7 mouse cellular contexts compared by ENCODE assay signal in genomic region chr6:90537941-90538340, GRCm38 (mm10). TPM values are rescaled to one million over a fixed set of nuclear protein-coding genes. Genes with fewer than 3 reads are reported as not detected.
DNase-seq lines count a peak whose midpoint lies in the region; ATAC-seq and TF ChIP-seq lines count a peak whose summit lies in the region.

No protein-coding gene starts in this region.

- H3K36me3 ChIP-seq in limb, embryonic 10.5 days = no peaks in the 10 kb centered on the region
- H3K36me3 ChIP-seq in midbrain, embryonic 13.5 days = no peaks in the 10 kb centered on the region
- H3K36me3 ChIP-seq in spleen, adult 2 months (ENCODE audit: control insufficient read depth, insufficient read depth, low read length) = no peaks in the 10 kb centered on the region

- no peak overlapping the region for H3K4me2 ChIP-seq in midbrain, embryonic 13.5 days (replicated peaks)

- TF ChIP-seq POLR2A in spleen, adult 2 months (IDR thresholded peaks at IDR 0.05; ENCODE audit: low read depth, low read length) = no peak

- DNase-seq in adipocyte (ENCODE audit: low spot score) = peak; percentile 83
- peak; percentile 96 for DNase-seq in cerebellum, postnatal 14 days
- DNase-seq in gastrocnemius, adult 2 months = peak; percentile 88
- DNase-seq in kidney, adult 18-20 months = peak; percentile 91
- peak; percentile 88 for DNase-seq in limb, embryonic 10.5 days (ENCODE audit: low spot score)
- peak in 1 of 2 experiments; percentile 63 for DNase-seq in spleen, adult 2 months (ENCODE audit: low read depth in 1 of 2, low spot score in 2 of 2)

- intact Hi-C loops in gastrocnemius, adult 2 months (cut with DNase I) = loop anchor here (2.0 to 5.0 kb wide), 3 partner anchors 37 to 106 kb away; no protein-coding TSS in a partner anchor

- peak; percentile 60; the same call in 1 of the 2 replicates for ATAC-seq in midbrain, embryonic 13.5 days

- no peak overlapping the region for H3K4me3 ChIP-seq in gastrocnemius, adult 2 months
- H3K4me3 ChIP-seq in limb, embryonic 10.5 days = no peak overlapping the region
- H3K4me3 ChIP-seq in midbrain, embryonic 13.5 days (replicated peaks) = no peak overlapping the region
- no peak overlapping the region for H3K4me3 ChIP-seq in spleen, adult 2 months (ENCODE audit: extremely low read depth, insufficient read depth, insufficient read length)

- H3K4me1 ChIP-seq in limb, embryonic 10.5 days = no peaks in the 10 kb centered on the region
- H3K4me1 ChIP-seq in midbrain, embryonic 13.5 days (replicated peaks) = peaks cover 27% of the 10 kb centered on the region
- no peaks in the 10 kb centered on the region for H3K4me1 ChIP-seq in spleen, adult 2 months (ENCODE audit: control insufficient read depth, insufficient read depth, insufficient read length)

- no peak overlapping the region for H3K27ac ChIP-seq in gastrocnemius, adult 2 months
- no peak overlapping the region for H3K27ac ChIP-seq in limb, embryonic 10.5 days
- H3K27ac ChIP-seq in midbrain, embryonic 13.5 days = no peak overlapping the region
- no peak overlapping the region for H3K27ac ChIP-seq in spleen, adult 2 months (ENCODE audit: insufficient read depth, low read length)

- TF ChIP-seq CTCF in gastrocnemius, adult 2 months (IDR thresholded peaks at IDR 0.05) = peak; percentile 92
- TF ChIP-seq CTCF in spleen, adult 2 months (IDR thresholded peaks at IDR 0.05; ENCODE audit: extremely low read depth, insufficient read depth, insufficient read length, insufficient replicate concordance) = peak; percentile 92

- 8% methylated on average over 7 of the region's 7 CpGs for WGBS in limb, embryonic 10.5 days
- WGBS in midbrain, embryonic 13.5 days = 6% methylated on average over 7 of the region's 7 CpGs
- 5% methylated on average over 7 of the region's 7 CpGs for WGBS in spleen, adult 2 months

- no peaks in the 10 kb centered on the region for H3K9me3 ChIP-seq in limb, embryonic 10.5 days (replicated peaks)
- H3K9me3 ChIP-seq in midbrain, embryonic 13.5 days = no peaks in the 10 kb centered on the region

- no peaks in the 10 kb centered on the region for H3K27me3 ChIP-seq in limb, embryonic 10.5 days (ENCODE audit: low read depth, poor library complexity, severe bottlenecking)
- H3K27me3 ChIP-seq in midbrain, embryonic 13.5 days = no peaks in the 10 kb centered on the region
- no peaks in the 10 kb centered on the region for H3K27me3 ChIP-seq in spleen, adult 2 months (ENCODE audit: control insufficient read depth, insufficient read depth, low read length)

- H3K9ac ChIP-seq in midbrain, embryonic 13.5 days (replicated peaks) = no peak overlapping the region

RNA-seq across cellular contexts. Expression of gene Aldh1l1, which starts 51.7 kb away (rescaled TPM):
- total RNA-seq in gastrocnemius, adult 2 months (2021) = 1 to 10 TPM; 3.6 to 5.3 TPM
- polyA plus RNA-seq in limb, embryonic 10.5 days (2016; fragmentation: Nextera tagmentation; extraction: Ambion mirVana) = 1.6 and 1.7 TPM in 2 replicates
- polyA plus RNA-seq in midbrain, embryonic 13.5 days (2015; fragmentation: Nextera tagmentation; extraction: Ambion mirVana) = 28.3 and 30.8 TPM in 2 replicates
- 1.9 and 2.9 TPM in 2 replicates for polyA plus RNA-seq in spleen, adult 2 months (2012; rRNA removed)
